In the genomic region with DNA sequence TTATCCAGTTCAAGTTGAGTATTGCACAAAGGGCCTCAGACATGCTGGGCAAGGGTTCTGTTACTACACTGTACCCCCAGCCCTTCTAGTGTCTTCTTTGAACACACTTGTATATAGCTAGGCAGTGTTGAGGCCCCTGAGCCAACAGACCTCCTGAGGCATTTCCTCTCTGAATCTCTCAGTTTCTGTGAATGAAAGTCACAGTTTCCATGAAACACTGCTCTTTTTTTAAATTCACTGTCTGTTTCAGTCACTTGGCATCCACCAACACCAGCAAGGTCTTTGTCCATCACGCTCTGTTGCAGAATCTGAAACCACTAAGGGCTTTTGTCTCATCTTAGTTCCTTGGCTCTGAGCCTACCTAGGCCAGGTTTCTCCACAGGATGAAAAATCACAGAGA, we compare ENCODE assay signal across 16 mouse cellular contexts.
DNase-seq lines count a peak whose midpoint lies in the region; ATAC-seq lines count a peak whose summit lies in the region.
"Had no signal": no experiment of that assay in that cellular context is flagged by ENCODE, and none has a peak within 500 bp of the region (broad histone marks: within the 10 kb centered on the region; RNA-seq: fewer than 3 reads in every experiment).

No protein-coding gene starts in this region.

- peak; percentile 16 to 34 for DNase-seq in cerebellum, postnatal 25 days
- DNase-seq in cerebellum, adult 11 months: no peak
- DNase-seq in embryo, embryonic 10 days (ENCODE audit: low spot score): no peak
- DNase-seq in thymus, postnatal 10 days (ENCODE audit: low spot score in 2 of 2): no peak
- DNase-seq: adrenal gland, adult 2 months; adrenal gland, postnatal 25 days; cerebellum, postnatal 36 days; embryo, embryonic 11 days; gastrocnemius, adult 2 months; gastrocnemius, postnatal 25 days; kidney, adult 9 months had no signal

- peak; percentile 34 for ATAC-seq in CD4-positive, CD25-positive, alpha-beta regulatory T cell, adult 4 months
- peak; percentile 43 for ATAC-seq in activated CD4-positive, CD25-positive, alpha-beta regulatory T cell, adult 4 months
- ATAC-seq: forebrain, embryonic 14.5 days; intestine, postnatal 0 days; Patski had no signal

Comparison
In these comparisons a context has a peak if more than half of its experiments do, and no peak if none do; other contexts are left out.
1. DNase-seq: peak in cerebellum, postnatal 25 days (2 of 2); none in cerebellum, adult 11 months (single experiment), embryo, embryonic 10 days (single experiment) and thymus, postnatal 10 days (0 of 2).